Mouse (Mus musculus) embryonic fibroblast, embryonic 13.5 days (primary cell): ENCODE data around the gene Tgfa.

ENCODE experiments used
- CTCF ChIP-seq: IDR thresholded peaks from 2 replicates; pipeline ENCODE4 v1.5.1; 2011; ENCODE audit warnings: mild to moderate bottlenecking, control low read depth, low read length, moderate library complexity, borderline replicate concordance; ENCODE audit not compliant: insufficient read depth
- POLR2A ChIP-seq: IDR thresholded peaks from 2 replicates; pipeline ENCODE4 v1.6.1; 2011; ENCODE audit warnings: low read depth, mild to moderate bottlenecking, control low read depth, low read length, moderate library complexity

GRCm38 (mm10) chr6:86149001-86149400 is 46.0 kb upstream of the Tgfa start:
- TF ChIP-seq POLR2A (no peak), CTCF (no peak)
